Mouse (Mus musculus) thymus, adult 2 months (tissue): Measurements from ENCODE around the gene A030005K14Rik.

Experiments
- CTCF ChIP-seq: fragments of 200-500 bp; IDR thresholded peaks from 2 replicates; pipeline ENCODE4 v1.5.1; 2012; ENCODE audit warnings: mild to moderate bottlenecking, control low read depth, low read length, moderate library complexity, borderline replicate concordance; ENCODE audit not compliant: control insufficient read depth, poor library complexity, insufficient read depth; ENCODE audit errors: extremely low read depth
- POLR2A ChIP-seq: fragments of 200-500 bp; IDR thresholded peaks from 2 replicates; pipeline ENCODE4 v1.6.1; 2012; ENCODE audit warnings: mild to moderate bottlenecking, low read length, control low read depth, moderate library complexity; ENCODE audit not compliant: control insufficient read depth, poor library complexity, insufficient read depth; ENCODE audit errors: extremely low read depth

DNA sequence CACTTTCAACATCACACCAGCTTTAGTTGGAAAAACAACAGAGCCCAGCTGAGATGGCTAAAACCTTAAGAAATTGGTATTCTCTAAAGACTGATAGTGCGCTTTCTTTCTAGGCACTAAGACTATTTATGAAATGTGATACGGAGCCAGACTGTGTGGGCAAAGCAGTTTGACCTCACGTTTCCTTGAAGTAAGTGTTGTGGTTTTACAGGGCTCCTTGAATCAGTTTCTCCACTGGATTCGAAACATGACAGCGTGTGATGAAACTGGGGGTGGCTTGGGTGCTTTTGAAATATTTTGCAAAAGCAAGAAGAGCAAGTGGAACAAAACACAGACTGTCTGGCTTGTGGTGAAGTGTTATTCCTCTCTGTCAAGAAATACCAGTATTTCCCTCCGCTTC, 17.8 kb upstream of the A030005K14Rik start:
- TF ChIP-seq POLR2A (no peak), CTCF (no peak)
